Mouse (Mus musculus) lung, adult 2 months (tissue): ENCODE results near the gene Trim45.

Source experiments
- CTCF ChIP-seq: fragments of 200-500 bp; IDR thresholded peaks from 2 replicates; pipeline ENCODE4 v1.5.1; 2011; ENCODE audit warnings: mild to moderate bottlenecking, low read length, control low read depth; ENCODE audit not compliant: insufficient read depth
- POLR2A ChIP-seq: fragments of 200-500 bp; IDR thresholded peaks from 2 replicates; pipeline ENCODE4 v1.6.1; 2011; ENCODE audit warnings: low read depth, mild to moderate bottlenecking, control low read depth, low read length, borderline replicate concordance; ENCODE audit errors: extremely low read depth

DNA sequence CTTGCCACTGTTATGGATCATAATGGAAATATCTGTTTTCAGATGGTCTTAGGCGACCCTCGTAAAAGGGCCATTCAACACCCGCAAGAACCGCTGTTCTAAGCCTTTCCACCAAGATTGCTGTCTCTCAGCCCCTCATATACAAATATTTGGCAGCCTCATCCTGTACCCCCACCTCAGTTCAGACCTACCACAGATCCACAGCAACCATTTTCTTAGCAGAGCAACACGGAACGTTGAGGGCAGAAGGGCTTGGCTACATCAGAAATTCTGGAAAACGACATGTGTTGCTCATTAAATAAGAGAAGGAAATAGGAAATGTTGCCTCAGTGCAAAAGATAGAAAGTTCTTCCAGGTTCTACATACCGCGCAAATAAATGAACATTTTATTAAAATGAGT is 11.0 kb upstream of the Trim45 start:
- TF ChIP-seq CTCF (no peak), POLR2A (no peak)
